Mouse (Mus musculus) C2C12 (cell line): ENCODE measurements around the gene Ccdc171.
"Not testable (repeated sequence)": the region's sequence is repeated elsewhere in the genome, so short reads cannot be mapped to it uniquely, and the experiment has no call there.

Experiments used
- CTCF ChIP-seq: IDR thresholded peaks from one replicate; pipeline ENCODE4 v1.5.1; 2011; ENCODE audit not compliant: control insufficient read depth, insufficient read depth, insufficient read length
- MYOD1 ChIP-seq: IDR thresholded peaks from one replicate; pipeline ENCODE4 v1.6.1; 2011; ENCODE audit warnings: low read depth; ENCODE audit not compliant: control insufficient read depth, insufficient read length
- MYOG ChIP-seq: IDR thresholded peaks from one replicate; pipeline ENCODE4 v1.6.1; 2011; ENCODE audit not compliant: control insufficient read depth, insufficient read length; ENCODE audit errors: extremely low read depth
- USF1 ChIP-seq: IDR thresholded peaks from one replicate; pipeline ENCODE4 v1.6.1; 2011; ENCODE audit warnings: low read depth, mild to moderate bottlenecking, control low read depth, moderate library complexity

DNA sequence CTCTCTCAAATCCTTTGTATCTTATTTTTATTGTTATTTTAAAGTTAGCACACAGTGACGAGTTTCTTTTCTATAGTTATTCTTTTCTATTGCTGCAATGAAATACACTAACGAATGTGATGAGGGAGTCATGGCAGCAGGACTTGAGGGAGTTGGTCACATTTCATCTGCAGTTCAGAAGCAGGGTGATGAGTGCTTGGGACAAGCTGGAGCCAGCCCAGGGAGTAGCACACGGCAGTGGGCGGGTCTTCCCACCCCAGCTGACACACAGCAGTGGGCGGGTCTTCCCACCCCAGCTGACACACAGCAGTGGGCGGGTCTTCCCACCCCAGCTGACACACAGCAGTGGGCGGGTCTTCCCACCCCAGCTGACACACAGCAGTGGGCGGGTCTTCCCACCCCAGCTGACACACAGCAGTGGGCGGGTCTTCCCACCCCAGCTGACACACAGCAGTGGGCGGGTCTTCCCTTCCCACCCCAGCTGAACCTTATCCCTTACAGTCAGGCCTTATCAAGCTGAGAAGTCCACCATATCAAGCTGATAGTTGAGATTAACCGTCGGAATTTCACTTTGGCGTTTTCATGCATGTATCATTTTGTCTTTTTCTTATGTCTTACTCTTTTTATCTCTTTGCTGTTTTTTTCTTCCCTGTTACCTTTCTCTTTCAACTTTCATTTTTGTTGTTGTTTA, 97.8 kb downstream of the Ccdc171 start:
- TF ChIP-seq CTCF, USF1, MYOG, MYOD1: not testable (repeated sequence)
